Mouse (Mus musculus) spleen, adult 2 months (tissue): Measurements from ENCODE around the gene Moap1.

Experiments used
- CTCF ChIP-seq: fragments of 200-500 bp; IDR thresholded peaks from 2 replicates; pipeline ENCODE4 v1.5.1; 2011; ENCODE audit warnings: mild to moderate bottlenecking, inconsistent platforms; ENCODE audit not compliant: insufficient read depth, insufficient read length, insufficient replicate concordance; ENCODE audit errors: extremely low read depth
- POLR2A ChIP-seq: fragments of 200-500 bp; IDR thresholded peaks from 2 replicates; pipeline ENCODE4 v1.6.1; 2011; ENCODE audit warnings: low read depth, low read length, inconsistent platforms

DNA sequence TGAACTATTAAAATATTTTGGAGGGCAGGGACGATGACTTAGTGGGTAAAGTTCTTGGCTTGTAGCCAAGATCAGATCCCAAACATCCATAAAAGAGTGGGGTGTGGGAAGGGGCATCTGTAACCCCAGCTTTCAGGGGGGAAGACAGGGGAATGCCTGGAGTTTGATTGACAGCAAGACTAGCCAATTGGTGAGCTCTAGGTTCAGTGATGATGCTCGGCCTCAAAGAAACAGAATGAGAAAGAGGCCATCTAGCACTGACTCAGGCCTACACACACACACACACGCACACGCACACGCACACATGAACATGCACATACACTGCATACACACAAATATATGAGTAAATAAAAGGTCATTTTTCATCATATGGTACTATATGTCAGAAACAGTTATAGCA, 33.6 kb downstream of the Moap1 start:
- TF ChIP-seq CTCF (no peak), POLR2A (no peak)
